Mouse (Mus musculus) forebrain, embryonic 13.5 days (tissue): ENCODE results near the gene Arhgef2. TPM values are rescaled to one million over a fixed set of nuclear protein-coding genes. Genes with fewer than 3 reads are reported as not detected.
A peak's percentile ranks its signal among the peaks of the same experiment; 100 is the strongest.

ENCODE experiments used
- ATAC-seq: fragments of 200-750 bp; cut with Nextera tagmentation; 2 replicates; pipeline ENCODE4 v1.8.0; 2017
- H3K27ac ChIP-seq: fragments of 300-500 bp; sonication (generic); 2 replicates; pipeline ENCODE4 v1.5.1; 2015; ENCODE audit warnings: inconsistent platforms, mild to moderate bottlenecking, moderate library complexity
- H3K27me3 ChIP-seq: fragments of 300-500 bp; sonication (generic); 2 replicates; pipeline ENCODE4 v1.6.1; 2015; ENCODE audit warnings: mild to moderate bottlenecking, inconsistent platforms
- H3K36me3 ChIP-seq: fragments of 300-500 bp; sonication (generic); 2 replicates; pipeline ENCODE4 v1.6.1; 2015; ENCODE audit warnings: mild to moderate bottlenecking, inconsistent platforms; ENCODE audit not compliant: poor library complexity, severe bottlenecking
- H3K4me1 ChIP-seq: fragments of 300-500 bp; sonication (generic); 2 replicates; pipeline ENCODE4 v1.6.1; 2015; ENCODE audit warnings: inconsistent platforms
- H3K4me2 ChIP-seq: fragments of 300-500 bp; sonication (generic); 2 replicates; pipeline ENCODE4 v1.6.1; 2015; ENCODE audit warnings: inconsistent platforms, mild to moderate bottlenecking, moderate library complexity
- H3K4me3 ChIP-seq: fragments of 300-500 bp; sonication (generic); 2 replicates; pipeline ENCODE4 v1.5.1; 2015; ENCODE audit warnings: mild to moderate bottlenecking, inconsistent platforms
- H3K9ac ChIP-seq: fragments of 300-500 bp; sonication (generic); 2 replicates; pipeline ENCODE4 v1.6.1; 2015; ENCODE audit warnings: mild to moderate bottlenecking, inconsistent platforms
- H3K9me3 ChIP-seq: fragments of 300-500 bp; sonication (generic); replicated peaks from 2 replicates; pipeline ENCODE4 v1.6.1; 2016; ENCODE audit warnings: inconsistent platforms
- WGBS: fragments of 180-500 bp; shearing (Covaris S2); methylation state at CpG from one replicate; pipeline ENCODE4 v1.1.7; 2015; 5-methylcytosine and 5-hydroxymethylcytosine counted together
- polyA plus RNA-seq: library from polyadenylated mRNA; unstranded; fragments of >200 nt; fragmentation: Nextera tagmentation; extraction: Ambion mirVana; gene quantifications from 2 replicates; pipeline ENCODE4 v1.2.1, GENCODE M21; 2015

The Arhgef2 gene
- polyA plus RNA-seq, 1 experiment from 2014 or later = 162 TPM

GRCm38 (mm10) chr3:88615117-88615516 lies 9.4 kb downstream of the Arhgef2 start:
- ATAC-seq = no peak
- no peak overlapping the region for H3K9ac ChIP-seq

GRCm38 (mm10) chr3:88615902-88616391 lies 10.2 kb downstream of the Arhgef2 start:
- Histone ChIP-seq H3K27ac (no peak overlapping the region), H3K36me3 (no peaks in the 10 kb centered on the region), H3K4me2 (no peak overlapping the region), H3K4me3 (no peak overlapping the region), H3K4me1 (peaks cover 19% of the 10 kb centered on the region), H3K27me3 (no peaks in the 10 kb centered on the region), H3K9me3 (no peaks in the 10 kb centered on the region), H3K9ac (0 out of 2 replicates have a peak overlapping the region, but pooled peaks have one; percentile 8)
- 49% methylated on average over 9 of the region's 9 CpGs for WGBS
- peak; percentile 25; the same call in 1 of the 2 replicates for ATAC-seq

More at GRCm38 (mm10) chr3:88615117-88615516, 9.4 kb downstream of the Arhgef2 start:
- Histone ChIP-seq H3K27me3 (no peaks in the 10 kb centered on the region), H3K4me2 (no peak overlapping the region), H3K9me3 (no peaks in the 10 kb centered on the region), H3K36me3 (no peaks in the 10 kb centered on the region), H3K27ac (no peak overlapping the region), H3K4me3 (no peak overlapping the region), H3K4me1 (peaks cover 13% of the 10 kb centered on the region)
- 71% methylated on average over 5 of the region's 5 CpGs for WGBS

- H3K9ac ChIP-seq = no peak overlapping the region
- WGBS = 89% methylated on average over 3 of the region's 3 CpGs
Observed at GRCm38 (mm10) chr3:88616951-88617500, 11.3 kb downstream of the Arhgef2 start.

GRCm38 (mm10) chr3:88618074-88618871 lies 12.5 kb downstream of the Arhgef2 start:
- no peak overlapping the region for H3K27ac ChIP-seq
- 82% methylated on average over 8 of the region's 8 CpGs for WGBS
- no peaks in the 10 kb centered on the region for H3K9me3 ChIP-seq
- H3K9ac ChIP-seq = no peak overlapping the region
- no peak for ATAC-seq
- peaks cover 19% of the 10 kb centered on the region for H3K4me1 ChIP-seq
- no peak overlapping the region for H3K4me3 ChIP-seq
- no peaks in the 10 kb centered on the region for H3K27me3 ChIP-seq
- H3K4me2 ChIP-seq = no peak overlapping the region
- H3K36me3 ChIP-seq = no peaks in the 10 kb centered on the region

More at GRCm38 (mm10) chr3:88616951-88617500, 11.3 kb downstream of the Arhgef2 start:
- H3K27me3 ChIP-seq = no peaks in the 10 kb centered on the region
- no peak overlapping the region for H3K4me3 ChIP-seq
- H3K4me2 ChIP-seq = no peak overlapping the region
- no peaks in the 10 kb centered on the region for H3K9me3 ChIP-seq
- no peak overlapping the region for H3K27ac ChIP-seq
- ATAC-seq = no peak
- H3K4me1 ChIP-seq = peaks cover 19% of the 10 kb centered on the region
- H3K36me3 ChIP-seq = no peaks in the 10 kb centered on the region

GRCm38 (mm10) chr3:88619113-88620097 lies 13.6 kb downstream of the Arhgef2 start:
- H3K9ac ChIP-seq = 0 out of 2 replicates have a peak overlapping the region, but pooled peaks have one; percentile 16
- peaks cover 29% of the 10 kb centered on the region for H3K4me1 ChIP-seq
- no peaks in the 10 kb centered on the region for H3K9me3 ChIP-seq
- no peak overlapping the region for H3K4me3 ChIP-seq
- no peak overlapping the region for H3K4me2 ChIP-seq
- H3K27me3 ChIP-seq = no peaks in the 10 kb centered on the region
- H3K36me3 ChIP-seq = no peaks in the 10 kb centered on the region
- 42% methylated on average over 8 of the region's 9 CpGs for WGBS
- no peak overlapping the region for H3K27ac ChIP-seq
- ATAC-seq = no peak

- H3K27me3 ChIP-seq = no peaks in the 10 kb centered on the region
- H3K27ac ChIP-seq = peak overlapping the region; percentile 99
- peak; percentile 1; the same call in 1 of the 2 replicates for ATAC-seq
- no peaks in the 10 kb centered on the region for H3K9me3 ChIP-seq
- H3K4me2 ChIP-seq = peak overlapping the region; percentile 81
- H3K9ac ChIP-seq = peak overlapping the region; percentile 99
- H3K4me3 ChIP-seq = peak overlapping the region; percentile 96
- 16% methylated on average over 15 of the region's 15 CpGs for WGBS
- peaks cover 5% of the 10 kb centered on the region for H3K36me3 ChIP-seq
- peaks cover 39% of the 10 kb centered on the region for H3K4me1 ChIP-seq
Observed at GRCm38 (mm10) chr3:88620146-88620991, 14.6 kb downstream of the Arhgef2 start.

GRCm38 (mm10) chr3:88620992-88621536 lies 15.3 kb downstream of the Arhgef2 start:
- H3K4me1 ChIP-seq = peaks cover 40% of the 10 kb centered on the region
- peak overlapping the region; percentile 81 for H3K4me2 ChIP-seq
- peak overlapping the region; percentile 96 for H3K4me3 ChIP-seq
- H3K27me3 ChIP-seq = no peaks in the 10 kb centered on the region
- H3K9me3 ChIP-seq = no peaks in the 10 kb centered on the region
- H3K27ac ChIP-seq = peak overlapping the region; percentile 99
- WGBS = under 1% methylated on average over 57 of the region's 64 CpGs
- ATAC-seq = peak; percentile 71
- H3K36me3 ChIP-seq = peaks cover 11% of the 10 kb centered on the region
- peak overlapping the region; percentile 99 for H3K9ac ChIP-seq

- no peaks in the 10 kb centered on the region for H3K27me3 ChIP-seq
- peak overlapping the region; percentile 99 for H3K27ac ChIP-seq
- under 1% methylated on average over 36 of the region's 36 CpGs for WGBS
- peak; percentile 7; the same call in 1 of the 2 replicates for ATAC-seq
- peak overlapping the region; percentile 81 for H3K4me2 ChIP-seq
- H3K9ac ChIP-seq = peak overlapping the region; percentile 99
- peaks cover 17% of the 10 kb centered on the region for H3K36me3 ChIP-seq
- peaks cover 41% of the 10 kb centered on the region for H3K4me1 ChIP-seq
- no peaks in the 10 kb centered on the region for H3K9me3 ChIP-seq
- H3K4me3 ChIP-seq = peak overlapping the region; percentile 96
Observed at GRCm38 (mm10) chr3:88621537-88622112, 15.9 kb downstream of the Arhgef2 start.

- peak overlapping the region; percentile 99 for H3K9ac ChIP-seq
- peak overlapping the region; percentile 81 for H3K4me2 ChIP-seq
- no peaks in the 10 kb centered on the region for H3K27me3 ChIP-seq
- peak overlapping the region; percentile 96 for H3K4me3 ChIP-seq
- peak overlapping the region; percentile 99 for H3K27ac ChIP-seq
- H3K36me3 ChIP-seq = peaks cover 18% of the 10 kb centered on the region
- no peaks in the 10 kb centered on the region for H3K9me3 ChIP-seq
- WGBS = under 1% methylated on average over 24 of the region's 24 CpGs
- peaks cover 48% of the 10 kb centered on the region for H3K4me1 ChIP-seq
- peak; percentile 41 for ATAC-seq
Observed at GRCm38 (mm10) chr3:88622113-88622940, 16.6 kb downstream of the Arhgef2 start.

GRCm38 (mm10) chr3:88622941-88623345 lies 17.2 kb downstream of the Arhgef2 start:
- H3K9me3 ChIP-seq = no peaks in the 10 kb centered on the region
- peaks cover 52% of the 10 kb centered on the region for H3K4me1 ChIP-seq
- peak overlapping the region; percentile 99 for H3K27ac ChIP-seq
- peak; percentile 59 for ATAC-seq
- 0% methylated on average over 4 of the region's 6 CpGs for WGBS
- peak overlapping the region; percentile 81 for H3K4me2 ChIP-seq
- H3K9ac ChIP-seq = peak overlapping the region; percentile 99
- peaks cover 18% of the 10 kb centered on the region for H3K36me3 ChIP-seq
- H3K27me3 ChIP-seq = no peaks in the 10 kb centered on the region
- H3K4me3 ChIP-seq = peak overlapping the region; percentile 96
